Mouse (Mus musculus) forebrain, embryonic 11.5 days (tissue): ENCODE results near the gene Rfx4. TPM values are rescaled to one million over a fixed set of nuclear protein-coding genes. Genes with fewer than 3 reads are reported as not detected.
A peak's percentile ranks its signal among the peaks of the same experiment; 100 is the strongest.

Experiments
- ATAC-seq: fragments of 200-750 bp; cut with Nextera tagmentation; replicated peaks from 2 replicates; pipeline ENCODE4 v1.8.0; 2017; ENCODE audit warnings: moderate TSS enrichment; ENCODE audit not compliant: low FRiP score
- DNase-seq: peaks from one replicate; pipeline ENCODE4 v3.0.0-alpha.2; 2017; ENCODE audit warnings: low spot score
- H3K27ac ChIP-seq: fragments of 300-500 bp; sonication (generic); 2 replicates; pipeline ENCODE4 v1.5.1; 2014; ENCODE audit warnings: low read depth, low read length
- H3K27me3 ChIP-seq: fragments of 300-500 bp; sonication (generic); 2 replicates; pipeline ENCODE4 v1.6.1; 2014; ENCODE audit warnings: mild to moderate bottlenecking, low read length, mixed read lengths; ENCODE audit not compliant: control insufficient read depth, insufficient read depth
- H3K36me3 ChIP-seq: fragments of 300-500 bp; sonication (generic); 2 replicates; pipeline ENCODE4 v1.6.1; 2014; ENCODE audit warnings: mild to moderate bottlenecking, low read length, moderate library complexity, mixed read lengths; ENCODE audit not compliant: control insufficient read depth, insufficient read depth
- H3K4me1 ChIP-seq: fragments of 300-500 bp; sonication (generic); replicated peaks from 2 replicates; pipeline ENCODE4 v1.6.1; 2014; ENCODE audit warnings: low read length, mixed read lengths; ENCODE audit not compliant: control insufficient read depth, insufficient read depth
- H3K4me2 ChIP-seq: fragments of 300-500 bp; sonication (generic); 2 replicates; pipeline ENCODE4 v1.6.1; 2014; ENCODE audit warnings: low read depth, mild to moderate bottlenecking, low read length, moderate library complexity, mixed read lengths; ENCODE audit not compliant: severe bottlenecking
- H3K4me3 ChIP-seq: fragments of 300-500 bp; sonication (generic); 2 replicates; pipeline ENCODE4 v1.5.1; 2014; ENCODE audit warnings: low read depth, low read length
- H3K9ac ChIP-seq: fragments of 300-500 bp; sonication (generic); 2 replicates; pipeline ENCODE4 v1.6.1; 2014; ENCODE audit warnings: low read length
- H3K9me3 ChIP-seq: fragments of 300-500 bp; sonication (generic); 2 replicates; pipeline ENCODE4 v1.6.1; 2016; ENCODE audit warnings: low read length, mixed read lengths; ENCODE audit not compliant: control insufficient read depth
- WGBS: fragments of 180-500 bp; shearing (Covaris S2); extraction: QIAGEN DNeasy Blood & Tissue Kit; methylation state at CpG from one replicate; pipeline ENCODE4 v1.1.7; 2014; 5-methylcytosine and 5-hydroxymethylcytosine counted together
- polyA plus RNA-seq: library from polyadenylated mRNA; unstranded; fragments of >200 nt; fragmentation: Nextera tagmentation; extraction: Ambion mirVana; gene quantifications from 2 replicates; pipeline ENCODE4 v1.2.1, GENCODE M21; 2014

The Rfx4 gene
- polyA plus RNA-seq, 1 experiment from 2014 or later = 36.0 TPM

- Histone ChIP-seq H3K4me3 (no peak overlapping the region), H3K36me3 (no peaks in the 10 kb centered on the region; the same call in 1 of the 2 replicates)
Measured at GRCm38 (mm10) chr10:84829009-84829408, 73.1 kb downstream of the Rfx4 start.

GRCm38 (mm10) chr10:84835596-84835995, 79.7 kb downstream of the Rfx4 start:
- no peak overlapping the region for H3K4me2 ChIP-seq
- H3K4me1 ChIP-seq = peaks cover 4% of the 10 kb centered on the region; the same call in 1 of the 2 replicates
- no peaks in the 10 kb centered on the region for H3K27me3 ChIP-seq
- no peak for ATAC-seq
- 70% methylated on average over 6 of the region's 6 CpGs for WGBS
- no peak overlapping the region for H3K9ac ChIP-seq
- no peaks in the 10 kb centered on the region for H3K9me3 ChIP-seq
- no peak overlapping the region for H3K4me3 ChIP-seq
- no peak for DNase-seq
- H3K36me3 ChIP-seq = no peaks in the 10 kb centered on the region; the same call in 1 of the 2 replicates
- no peak overlapping the region for H3K27ac ChIP-seq

More at GRCm38 (mm10) chr10:84829009-84829408, 73.1 kb downstream of the Rfx4 start:
- H3K9me3 ChIP-seq = no peaks in the 10 kb centered on the region
- DNase-seq = no peak
- no peak overlapping the region for H3K4me2 ChIP-seq
- ATAC-seq = no peak
- H3K27ac ChIP-seq = no peak overlapping the region
- H3K9ac ChIP-seq = no peak overlapping the region
- 90% methylated on average over 8 of the region's 8 CpGs for WGBS
- no peaks in the 10 kb centered on the region for H3K27me3 ChIP-seq
- H3K4me1 ChIP-seq = peaks cover 5% of the 10 kb centered on the region

GRCm38 (mm10) chr10:84836104-84836503, 80.2 kb downstream of the Rfx4 start:
- H3K27ac ChIP-seq = no peak overlapping the region
- H3K4me2 ChIP-seq = no peak overlapping the region
- H3K4me3 ChIP-seq = no peak overlapping the region
- H3K36me3 ChIP-seq = no peaks in the 10 kb centered on the region; the same call in 1 of the 2 replicates
- H3K27me3 ChIP-seq = no peaks in the 10 kb centered on the region
- no peak for ATAC-seq
- H3K4me1 ChIP-seq = peaks cover 4% of the 10 kb centered on the region; the same call in 1 of the 2 replicates
- H3K9ac ChIP-seq = no peak overlapping the region
- no peaks in the 10 kb centered on the region for H3K9me3 ChIP-seq
- no peak for DNase-seq
- 47% methylated on average over 4 of the region's 4 CpGs for WGBS

GRCm38 (mm10) chr10:84837355-84837754, 81.5 kb downstream of the Rfx4 start:
- no peaks in the 10 kb centered on the region for H3K27me3 ChIP-seq
- H3K4me1 ChIP-seq = peaks cover 4% of the 10 kb centered on the region; the same call in 1 of the 2 replicates
- no peak overlapping the region for H3K4me3 ChIP-seq
- H3K36me3 ChIP-seq = no peaks in the 10 kb centered on the region; the same call in 1 of the 2 replicates
- no peak for ATAC-seq
- no peaks in the 10 kb centered on the region for H3K9me3 ChIP-seq
- H3K27ac ChIP-seq = no peak overlapping the region
- H3K4me2 ChIP-seq = no peak overlapping the region
- 88% methylated on average over 2 of the region's 2 CpGs for WGBS
- no peak overlapping the region for H3K9ac ChIP-seq
- no peak for DNase-seq

- no peaks in the 10 kb centered on the region for H3K27me3 ChIP-seq
Measured at GRCm38 (mm10) chr10:84838850-84839473, 83.1 kb downstream of the Rfx4 start.

GRCm38 (mm10) chr10:84846638-84847037, 90.8 kb downstream of the Rfx4 start:
- ATAC-seq (no peak), DNase-seq (no peak)
- Histone ChIP-seq H3K4me1 (no peaks in the 10 kb centered on the region), H3K9ac (no peak overlapping the region), H3K9me3 (no peaks in the 10 kb centered on the region), H3K4me2 (no peak overlapping the region), H3K27me3 (no peaks in the 10 kb centered on the region), H3K27ac (no peak overlapping the region), H3K4me3 (no peak overlapping the region), H3K36me3 (no peaks in the 10 kb centered on the region)
- WGBS = 80% methylated on average over 5 of the region's 5 CpGs

More at GRCm38 (mm10) chr10:84838850-84839473, 83.1 kb downstream of the Rfx4 start:
- Histone ChIP-seq H3K4me1 (peaks cover 4% of the 10 kb centered on the region; the same call in 1 of the 2 replicates), H3K9me3 (no peaks in the 10 kb centered on the region), H3K27ac (no peak overlapping the region), H3K36me3 (no peaks in the 10 kb centered on the region; the same call in 1 of the 2 replicates), H3K4me2 (no peak overlapping the region), H3K9ac (no peak overlapping the region), H3K4me3 (no peak overlapping the region)
- DNase-seq (no peak), ATAC-seq (no peak)
- 74% methylated on average over 7 of the region's 7 CpGs for WGBS

GRCm38 (mm10) chr10:84851981-84852979, 96.4 kb downstream of the Rfx4 start:
- no peak overlapping the region for H3K4me3 ChIP-seq
- 55% methylated on average over 12 of the region's 12 CpGs for WGBS
- ATAC-seq (peak; percentile 74; the same call in 1 of the 2 replicates), DNase-seq (peak; percentile 74)
- H3K27ac ChIP-seq = peak overlapping the region; percentile 27; the same call in 1 of the 2 replicates
- H3K4me2 ChIP-seq = 0 out of 2 replicates have a peak overlapping the region, but pooled peaks have one; percentile 8
- H3K9ac ChIP-seq = peak overlapping the region; percentile 27
- no peaks in the 10 kb centered on the region for H3K9me3 ChIP-seq
- H3K36me3 ChIP-seq = no peaks in the 10 kb centered on the region
- peaks cover 9% of the 10 kb centered on the region; the same call in 1 of the 2 replicates for H3K4me1 ChIP-seq
- peaks cover 3% of the 10 kb centered on the region for H3K27me3 ChIP-seq

GRCm38 (mm10) chr10:84854059-84854458, 98.2 kb downstream of the Rfx4 start:
- H3K4me1 ChIP-seq = peaks cover 12% of the 10 kb centered on the region; the same call in 1 of the 2 replicates
- no peak overlapping the region for H3K4me3 ChIP-seq
- ATAC-seq (no peak), DNase-seq (no peak)
- H3K36me3 ChIP-seq = no peaks in the 10 kb centered on the region
- H3K4me2 ChIP-seq = no peak overlapping the region
- H3K9me3 ChIP-seq = no peaks in the 10 kb centered on the region
- H3K9ac ChIP-seq = no peak overlapping the region
- H3K27me3 ChIP-seq = peaks cover 3% of the 10 kb centered on the region
- no peak overlapping the region for H3K27ac ChIP-seq
- WGBS = 91% methylated on average over 8 of the region's 8 CpGs
